Mouse (Mus musculus) induced T-regulatory cell, adult 2 months (primary cell): ENCODE measurements around the gene Cpsf7.

Experiments used
- DNase-seq: peaks from one replicate; pipeline ENCODE4 v3.0.0-alpha.2; 2012; ENCODE audit warnings: low read depth

The Cpsf7 gene

DNA sequence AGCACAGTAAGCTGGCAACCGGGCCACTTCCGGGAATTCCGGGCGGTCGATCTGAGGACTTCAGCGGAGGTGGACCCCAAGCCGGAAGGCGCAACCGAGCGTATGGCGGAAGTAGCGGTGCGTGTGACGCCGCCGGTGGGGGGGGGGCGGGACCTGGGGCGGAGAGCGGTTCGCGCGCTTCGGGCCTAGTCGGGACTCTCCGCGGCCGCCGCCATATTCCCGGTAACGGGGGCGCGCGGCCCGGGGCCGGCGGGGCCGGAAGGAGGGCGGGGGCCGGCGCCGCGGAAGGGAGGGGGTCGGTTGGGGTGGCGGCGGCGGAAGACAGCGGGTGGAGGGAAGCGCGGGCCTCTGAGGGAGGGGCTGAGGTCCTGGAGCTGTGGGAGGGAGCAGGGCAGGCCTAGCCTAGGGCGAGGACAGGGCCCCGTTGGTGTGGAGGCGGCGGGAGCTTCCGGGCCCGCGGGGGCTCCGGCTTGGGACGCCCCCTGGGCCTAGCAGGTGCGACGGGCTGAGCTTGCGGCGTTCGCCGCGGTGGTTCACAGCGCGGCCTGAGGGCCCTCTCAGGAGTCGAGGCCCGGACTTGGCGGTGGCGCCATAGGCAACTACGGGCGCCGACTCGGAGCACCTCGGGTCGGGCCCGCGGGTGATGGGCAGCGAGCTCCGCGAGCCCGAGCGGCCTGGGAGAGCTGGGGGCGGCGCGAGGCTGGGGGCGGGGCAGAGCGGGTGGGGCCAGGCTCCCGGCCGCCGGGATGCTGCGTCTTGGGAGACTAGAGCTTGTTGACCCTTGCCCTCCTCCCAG is at the start of gene Cpsf7:
Gene Cpsf7 (plus strand): TSS at position 161 of the 796 bp plus-strand sequence.
- DNase-seq, result peak; percentile 96

DNA sequence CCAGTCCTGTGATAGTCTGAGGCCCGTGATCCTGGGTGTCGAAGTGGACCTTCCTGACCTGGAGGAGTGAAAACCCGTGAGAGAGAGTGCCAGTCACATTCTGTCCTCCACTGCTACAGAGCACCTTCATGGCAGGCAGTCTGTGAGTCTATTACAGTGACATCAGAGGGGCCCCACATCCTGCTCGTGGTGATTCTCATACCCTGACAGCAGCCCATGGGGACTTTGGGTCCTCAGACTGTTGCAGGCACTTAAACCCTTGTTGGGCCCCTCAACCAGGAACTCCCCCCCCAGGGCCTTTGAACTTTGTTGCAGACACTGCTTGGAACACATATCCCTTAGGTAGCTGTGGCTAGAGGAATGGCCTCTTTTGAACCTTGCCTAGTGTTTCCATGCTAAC is 45.5 kb upstream of the Cpsf7 start:
- DNase-seq, result no peak

DNA sequence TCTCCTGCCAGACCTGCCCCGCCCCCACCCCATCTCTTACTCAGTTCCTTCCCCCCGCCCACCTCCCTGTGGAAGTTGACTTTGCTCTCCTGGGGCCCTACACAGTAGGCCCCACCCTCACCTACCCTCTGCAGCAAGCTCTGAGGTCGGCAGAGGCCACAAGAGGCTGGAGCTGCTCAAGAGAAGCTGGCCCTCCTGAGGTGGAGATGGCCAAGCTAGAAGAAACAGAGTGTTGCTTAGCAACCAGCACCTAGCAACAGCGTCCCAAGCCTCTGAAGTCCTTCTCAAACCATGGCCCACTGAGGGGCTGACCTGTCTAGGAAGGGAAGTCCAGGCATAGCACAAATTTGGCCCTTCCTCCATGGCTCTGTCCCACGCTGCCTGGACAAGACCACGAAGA is 42.4 kb upstream of the Cpsf7 start, which contains the start of gene Ppp1r32:
Gene Ppp1r32 (minus strand): TSS at position 226 of the 400 bp plus-strand sequence.
- DNase-seq, result no peak

DNA sequence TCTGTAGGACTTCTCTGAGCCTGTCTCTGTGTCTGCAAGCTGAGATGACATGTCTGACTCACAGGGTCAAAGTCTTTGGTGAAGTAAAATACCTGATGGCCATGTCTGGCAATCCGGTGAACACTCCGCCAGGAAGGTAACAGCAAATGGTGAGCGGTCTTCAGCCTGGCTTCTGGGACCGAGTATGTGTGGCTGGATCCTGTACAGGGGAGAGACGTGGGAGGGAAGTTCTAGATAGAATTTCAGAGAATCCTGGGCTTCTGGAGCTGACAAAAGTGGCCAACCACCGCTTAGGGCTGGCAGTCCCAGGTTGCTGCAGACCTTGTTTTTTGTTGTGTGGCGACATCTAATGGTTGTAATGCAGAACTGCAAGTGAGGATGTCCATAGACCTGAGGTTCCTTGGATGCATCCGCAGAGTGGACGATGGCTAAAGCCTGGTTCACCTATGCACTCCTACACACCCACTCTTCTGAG is 38.8 kb upstream of the Cpsf7 start:
- DNase-seq, result peak; percentile 75

DNA sequence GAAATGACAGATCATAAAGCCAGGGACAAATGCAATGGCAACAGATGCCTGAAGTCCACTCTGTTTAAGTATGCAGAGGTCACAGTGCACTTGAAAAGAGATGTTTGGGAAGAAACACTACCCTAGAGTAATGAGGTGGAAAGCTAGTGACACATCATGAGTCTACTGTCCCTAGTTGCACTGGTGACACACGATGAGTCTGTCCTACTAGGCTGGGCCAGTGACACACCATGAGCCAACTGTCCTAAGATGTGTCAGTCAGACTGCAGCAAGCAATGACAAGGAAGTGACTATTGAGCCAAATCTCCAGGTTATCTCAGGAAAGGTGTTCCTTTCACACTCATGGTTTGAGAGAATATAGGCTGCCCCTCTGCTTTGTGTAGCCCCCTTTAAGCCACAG is 29.4 kb upstream of the Cpsf7 start:
- no peak for DNase-seq

DNA sequence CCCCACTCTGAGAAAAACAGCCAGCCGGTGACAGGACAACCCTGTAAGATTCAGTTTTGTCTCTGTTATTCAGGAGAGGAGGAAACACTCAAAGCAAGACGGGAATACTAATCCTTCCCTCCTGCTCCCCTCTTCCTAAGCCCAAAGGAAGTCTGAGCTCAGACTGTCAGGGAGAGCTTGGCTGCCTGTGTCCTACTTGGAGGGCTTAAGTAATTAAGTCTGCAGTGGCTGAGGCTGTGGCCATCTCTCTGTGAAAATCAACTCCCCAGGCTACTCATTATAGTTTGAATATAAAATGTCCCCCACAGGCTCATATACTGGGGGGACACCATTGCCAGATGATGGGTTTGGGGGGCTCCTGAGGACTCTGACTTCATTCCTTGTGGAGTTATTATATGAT is 28.1 kb upstream of the Cpsf7 start:
- no peak for DNase-seq

DNA sequence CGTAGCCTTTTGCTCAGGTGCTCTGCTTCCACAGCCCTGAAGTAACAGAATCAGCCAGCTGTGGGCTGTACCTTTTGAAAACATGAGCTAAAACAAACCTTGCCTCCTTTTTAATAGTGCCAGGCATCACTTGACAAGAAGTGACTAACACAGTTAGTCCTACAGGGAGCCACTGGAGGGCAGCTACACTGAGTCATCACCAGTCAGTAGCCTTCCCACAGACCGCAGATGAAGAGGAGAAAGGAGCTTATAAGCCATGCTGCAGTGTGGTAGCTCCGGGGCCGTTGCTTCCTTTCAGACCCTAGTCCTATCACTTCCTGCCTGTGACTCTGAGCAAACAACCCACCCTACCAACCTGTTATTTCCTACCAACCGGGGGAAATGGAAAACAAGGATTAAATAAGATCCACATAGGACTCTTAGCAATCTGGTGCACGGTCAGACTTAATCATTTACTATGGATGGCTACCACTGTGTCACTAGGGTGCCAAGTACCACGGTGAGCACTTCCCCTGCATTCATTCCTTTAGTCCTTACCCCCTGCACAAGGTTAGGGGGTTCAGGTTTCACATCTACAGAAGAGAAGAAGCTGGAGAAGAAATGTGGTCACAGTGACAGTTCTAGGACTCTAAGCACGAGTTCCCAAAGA is 27.4 kb upstream of the Cpsf7 start:
- no peak for DNase-seq

DNA sequence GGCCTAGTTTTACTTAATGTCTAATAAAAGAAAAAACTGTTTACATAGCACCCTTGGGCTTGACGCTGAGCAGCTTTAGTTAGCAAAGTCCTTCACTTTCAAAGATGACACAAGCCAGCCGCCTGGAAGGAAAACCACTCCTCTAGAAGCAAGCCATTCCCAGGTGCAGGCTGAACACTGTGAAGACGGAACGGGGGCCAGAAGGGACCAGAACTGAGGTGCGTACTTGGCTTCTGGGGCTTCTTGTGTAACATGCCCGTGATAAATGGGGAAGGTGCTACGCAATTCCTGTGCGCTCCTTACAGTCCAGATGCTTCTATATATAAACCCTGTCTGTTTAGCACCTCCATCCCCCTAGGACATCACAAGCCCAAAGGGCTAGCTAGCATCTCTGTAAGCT is 24.5 kb upstream of the Cpsf7 start:
- DNase-seq, result no peak

DNA sequence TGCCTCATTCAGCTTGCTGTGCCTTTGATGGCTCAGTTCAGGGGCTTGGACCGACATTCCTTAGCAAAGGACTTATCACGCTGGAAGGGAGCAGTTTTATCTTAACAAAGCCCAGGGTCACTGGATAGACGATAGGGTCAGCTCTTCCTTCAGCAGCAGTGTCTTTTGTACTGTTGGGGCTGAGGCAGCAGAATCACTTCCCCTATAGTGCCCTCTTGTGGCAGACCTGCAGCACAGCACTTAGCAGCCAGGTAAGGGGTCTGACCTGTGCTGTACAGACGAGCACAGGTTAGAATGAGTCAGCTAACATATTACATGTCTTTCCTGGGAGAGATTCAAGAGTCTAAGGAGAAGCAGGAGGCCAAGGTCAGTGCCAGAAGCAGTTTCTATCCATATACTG is 22.5 kb upstream of the Cpsf7 start:
- peak; percentile 71 for DNase-seq

DNA sequence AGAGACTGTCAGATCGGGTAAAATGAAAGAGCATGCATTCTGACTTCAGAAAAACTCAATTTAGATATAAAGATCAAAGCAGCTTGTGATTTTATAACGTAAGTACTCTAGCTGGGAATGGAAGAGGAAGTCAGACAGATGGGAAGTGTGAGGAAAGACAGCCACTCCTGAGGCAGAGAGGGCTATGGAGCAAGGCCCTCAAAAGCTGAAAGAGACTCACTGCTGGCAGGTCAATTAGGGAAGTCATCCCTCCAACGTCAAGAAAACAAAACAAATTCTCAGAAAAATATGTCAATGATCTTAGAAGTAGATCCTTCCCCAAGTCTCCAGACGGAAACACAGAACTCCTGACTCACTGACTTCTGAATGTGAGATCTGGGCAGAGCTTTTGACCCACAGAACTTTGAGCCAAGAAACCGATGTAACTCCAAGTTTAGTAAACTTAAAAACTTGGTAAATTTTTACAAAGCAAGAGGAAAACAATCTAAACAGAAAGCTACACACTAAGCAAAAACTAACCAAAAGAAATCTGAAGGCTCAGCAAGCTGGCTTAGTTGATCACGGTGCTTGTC is 14.2 kb upstream of the Cpsf7 start:
- DNase-seq, result no peak

DNA sequence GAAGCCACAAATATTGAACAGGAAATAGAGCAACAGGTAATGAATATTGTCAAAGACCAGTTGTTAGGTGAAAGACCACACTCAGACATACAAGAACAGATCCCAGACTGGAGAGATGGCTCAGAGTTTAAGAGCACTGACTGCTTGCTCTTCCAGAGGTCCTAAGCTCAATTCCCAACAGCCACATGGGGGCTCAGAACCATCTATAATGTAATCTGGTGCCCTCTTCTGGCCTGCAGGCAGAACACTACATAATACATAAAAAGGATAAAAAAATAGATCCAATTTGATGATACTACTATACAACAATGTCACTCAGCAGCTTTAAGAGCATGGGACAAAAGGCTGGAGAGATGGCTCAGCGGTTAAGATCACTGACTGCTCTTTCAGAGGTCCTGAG is 4.7 kb upstream of the Cpsf7 start:
- peak; percentile 57 for DNase-seq

DNA sequence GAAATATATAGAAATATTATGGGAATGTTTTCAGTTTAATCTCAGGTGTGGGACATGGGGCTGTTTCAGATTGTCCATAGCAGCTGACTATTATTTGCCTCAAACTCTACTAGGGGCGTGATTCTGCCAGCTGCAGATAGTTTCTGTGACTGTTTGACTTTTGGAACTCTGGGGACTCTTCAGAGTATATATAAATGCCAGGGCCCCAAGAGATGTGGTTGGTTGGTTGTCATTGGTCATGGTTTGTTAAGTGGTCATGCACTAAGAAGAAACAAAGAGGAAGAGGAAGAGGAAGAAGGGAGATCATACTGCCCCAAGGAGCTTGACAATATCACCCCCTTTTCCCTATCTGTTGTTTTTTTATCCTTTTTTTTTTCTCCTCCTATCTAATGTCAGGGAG is 3.1 kb upstream of the Cpsf7 start:
- no peak for DNase-seq

DNA sequence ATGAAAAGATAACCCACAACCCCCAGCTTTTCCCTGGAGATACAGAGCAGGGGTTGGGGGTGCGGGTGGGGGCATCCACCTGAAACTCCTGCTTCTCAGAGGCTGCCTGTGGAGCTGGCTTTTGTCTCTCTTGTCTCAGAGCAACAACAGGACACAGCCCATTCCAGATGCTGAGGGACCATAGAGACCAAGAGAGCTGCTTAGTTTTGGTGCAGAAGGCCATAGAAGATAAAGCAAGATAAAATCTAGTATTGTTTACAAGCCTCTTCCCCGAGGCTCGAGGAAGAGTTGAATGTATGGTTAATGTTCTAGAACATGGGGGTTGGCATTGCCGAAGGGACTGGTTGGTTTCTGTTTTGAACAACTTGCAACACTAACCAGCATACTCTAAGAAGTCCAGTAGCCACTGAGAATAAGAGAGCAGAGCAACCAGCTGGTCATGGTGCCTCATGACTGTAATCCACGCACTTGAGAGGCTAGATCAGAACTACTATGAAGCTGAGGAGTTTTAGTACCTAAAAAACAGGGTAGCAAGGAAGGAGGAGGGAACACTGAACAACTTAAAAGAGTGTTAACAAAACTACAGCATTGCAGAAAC is 1.5 kb upstream of the Cpsf7 start:
- peak; percentile 40 for DNase-seq

DNA sequence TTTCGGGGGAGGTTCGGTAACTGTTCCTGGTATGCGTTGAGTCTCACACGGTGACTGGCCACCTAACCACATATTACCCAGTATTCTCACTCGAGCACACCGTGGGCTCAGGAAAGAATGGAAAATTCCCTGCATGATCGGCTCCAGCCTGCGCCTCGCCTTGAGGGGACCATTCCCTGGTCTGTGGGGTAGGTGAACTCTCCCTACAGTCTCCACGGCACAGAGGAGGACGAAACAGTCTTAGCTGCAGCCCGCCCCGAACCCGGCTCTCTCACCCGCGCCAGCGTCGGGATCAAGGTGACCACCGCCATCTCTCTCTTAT is 321 bp upstream of the Cpsf7 start:
- DNase-seq, result no peak

DNA sequence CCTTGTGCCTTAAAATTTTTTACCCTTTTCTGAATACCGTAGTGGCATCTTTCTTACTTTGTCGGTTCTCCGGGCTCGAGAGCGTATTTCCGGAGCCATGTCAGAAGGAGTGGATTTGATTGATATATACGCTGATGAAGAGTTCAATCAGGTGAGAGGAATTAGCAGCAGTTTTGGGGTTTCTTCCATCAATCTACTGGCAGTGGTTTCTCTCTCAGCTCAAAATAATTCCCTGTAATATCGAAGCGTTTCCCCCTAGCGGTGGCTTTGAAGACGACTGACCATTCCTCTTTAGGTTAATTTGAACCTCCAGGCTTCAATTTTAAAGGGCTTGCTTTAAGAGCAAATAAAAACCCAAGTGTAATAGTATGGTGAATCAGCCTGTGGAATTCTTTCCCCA is 844 bp downstream of the Cpsf7 start, which contains the start of gene Sdhaf2:
Gene Sdhaf2 (minus strand): TSS at position 233 of the 400 bp plus-strand sequence.
- DNase-seq, result peak; percentile 86

DNA sequence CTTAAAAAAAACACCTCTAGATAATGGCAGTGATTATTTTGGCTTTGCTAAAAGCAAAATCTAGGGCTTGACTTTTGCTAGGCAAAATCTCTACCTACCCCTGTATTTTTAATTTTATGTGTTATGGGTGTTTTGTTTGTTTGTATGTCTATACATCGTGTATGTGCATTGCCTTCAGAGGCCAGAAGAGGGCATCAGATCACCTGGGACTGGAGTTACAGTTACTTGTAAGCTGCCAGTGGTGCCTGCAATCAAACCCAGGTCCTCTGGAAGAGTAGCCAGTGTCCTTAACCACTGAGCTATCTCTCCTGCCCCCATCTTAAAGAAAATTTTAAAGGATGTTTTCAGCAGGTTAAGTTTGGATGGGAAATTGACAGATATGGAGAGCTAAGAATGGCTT is 5.0 kb downstream of the Cpsf7 start:
- peak; percentile 41 for DNase-seq

DNA sequence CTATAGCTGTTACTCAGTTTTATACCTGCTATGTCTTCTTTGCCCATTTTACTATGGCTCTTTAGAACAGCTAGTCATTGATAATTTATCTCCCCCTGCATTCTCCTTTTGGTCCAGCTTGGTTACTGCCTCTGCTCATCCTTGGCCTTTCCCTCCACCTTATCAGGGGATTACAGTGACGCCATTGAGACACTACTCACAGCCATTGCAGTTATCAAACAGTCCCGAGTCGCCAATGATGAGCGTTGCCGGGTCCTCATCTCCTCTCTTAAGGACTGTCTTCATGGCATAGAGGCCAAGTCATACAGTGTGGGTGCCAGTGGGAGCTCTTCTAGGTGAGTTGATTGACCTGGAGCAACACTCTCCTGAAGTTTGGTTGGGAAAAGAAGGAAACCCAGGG is 14.4 kb downstream of the Cpsf7 start:
- DNase-seq, result no peak

DNA sequence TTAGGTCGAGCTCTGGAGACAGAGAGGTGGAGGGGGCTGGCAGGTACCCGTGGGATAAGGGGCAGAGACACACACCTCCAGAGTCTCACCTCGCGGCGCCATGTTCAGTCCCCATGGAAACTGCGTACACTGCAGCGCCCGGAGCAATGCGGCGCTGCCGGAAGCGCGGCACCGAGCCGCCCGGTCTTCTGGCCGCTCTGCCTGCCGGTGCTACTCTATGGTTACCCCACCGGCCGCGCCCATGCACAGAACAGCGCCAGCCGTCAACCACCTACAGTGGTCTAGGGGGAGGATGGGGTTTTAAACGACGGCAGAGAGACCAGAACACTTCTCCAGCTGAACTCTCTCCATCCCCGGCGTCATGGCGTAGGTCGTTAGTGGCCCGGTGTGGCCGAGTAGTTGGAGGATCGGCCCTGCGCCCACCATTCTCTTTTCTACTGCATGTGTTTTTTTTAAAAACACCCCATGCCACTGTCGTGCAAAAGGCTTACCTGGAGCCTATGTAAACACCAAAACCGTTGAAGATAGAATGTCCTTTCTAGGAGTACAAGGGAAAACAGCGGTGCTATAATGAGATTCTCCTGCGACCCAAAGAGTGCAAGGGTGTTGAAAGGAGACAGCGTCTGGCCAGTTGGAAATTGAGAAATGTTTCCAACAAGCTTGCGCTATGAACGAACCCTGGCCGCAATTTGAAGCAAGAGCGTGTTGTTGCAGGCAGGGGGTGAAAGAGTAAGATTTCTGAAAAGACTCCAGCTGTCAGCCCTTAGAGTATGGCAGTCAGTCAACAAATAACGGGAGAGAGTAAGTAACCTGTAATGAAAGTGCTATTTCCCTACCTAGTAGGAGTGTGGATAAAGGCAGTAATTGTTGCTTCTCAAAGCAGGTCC is 30.8 kb downstream of the Cpsf7 start, which contains the start of gene Tmem216:
Gene Tmem216 (minus strand): TSS at position 615 of the 887 bp plus-strand sequence.
- peak; percentile 86 for DNase-seq

DNA sequence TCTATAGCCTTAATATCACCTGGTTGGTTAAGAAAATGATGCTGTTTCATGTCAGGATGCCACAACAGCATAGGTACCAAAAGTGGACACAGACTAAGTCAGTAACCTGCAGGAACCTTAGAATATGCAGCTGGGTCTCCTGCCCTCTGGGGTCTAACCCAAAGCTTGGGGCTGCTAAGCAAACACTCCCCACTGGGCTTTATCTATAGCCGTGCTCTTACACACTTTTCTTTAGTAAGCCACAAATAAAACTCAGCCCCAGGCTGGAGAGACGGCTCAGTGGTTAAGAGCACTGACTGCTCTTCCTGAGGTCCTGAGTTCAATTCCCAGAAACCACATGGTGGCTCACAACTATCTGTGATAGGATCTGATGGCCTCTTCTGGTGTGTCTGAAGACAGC is 31.9 kb downstream of the Cpsf7 start:
- DNase-seq, result peak; percentile 16

DNA sequence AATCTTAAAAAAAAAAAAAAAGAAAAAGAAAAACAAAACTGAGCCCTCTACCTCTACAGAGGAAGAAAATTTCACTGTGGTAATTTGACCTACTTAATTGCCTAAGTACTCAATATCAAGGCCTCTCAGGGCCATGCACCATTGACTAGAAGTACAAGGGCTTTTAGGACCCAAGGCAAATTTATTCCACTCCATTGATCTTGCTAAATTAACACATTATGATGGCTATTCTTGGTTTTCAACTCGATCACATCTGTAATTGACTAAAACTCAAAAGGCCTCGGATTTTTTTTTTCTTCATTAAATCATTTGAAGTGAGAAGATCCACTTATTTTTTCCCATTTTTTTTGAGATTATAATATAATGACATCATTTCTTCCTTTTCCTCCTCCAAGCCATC is 32.4 kb downstream of the Cpsf7 start:
- DNase-seq, result no peak

DNA sequence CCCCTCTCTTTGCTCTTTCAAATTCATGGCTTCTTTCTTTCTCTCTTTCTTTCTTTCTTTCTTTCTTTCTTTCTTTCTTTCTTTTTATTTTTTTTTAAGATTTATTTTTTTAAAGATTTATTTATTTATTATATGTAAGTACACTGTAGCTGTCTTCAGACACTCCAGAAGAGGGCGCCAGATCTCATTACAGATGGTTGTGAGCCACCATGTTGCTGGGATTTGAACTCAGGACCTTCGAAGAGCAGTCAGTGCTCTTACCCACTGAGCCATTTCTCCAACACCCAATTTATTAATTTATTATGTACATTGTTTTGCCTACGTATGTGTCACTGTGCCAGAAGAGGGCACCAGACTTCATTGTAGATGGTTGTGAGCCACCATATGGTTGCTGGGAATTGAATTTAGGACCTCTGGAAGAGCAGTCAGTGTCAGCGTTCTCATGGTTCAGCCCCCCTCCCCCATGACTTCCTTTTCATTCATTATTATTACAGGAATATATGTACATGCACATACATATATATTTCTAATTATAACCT is 32.8 kb downstream of the Cpsf7 start:
- peak; percentile 30 for DNase-seq
